Mouse (Mus musculus): ENCODE data around the gene Ankrd36.
A peak's percentile ranks its signal among the peaks of the same experiment; 100 is the strongest.

Gene Ankrd36

GRCm38 (mm10) chr11:5682541-5682940 is 113.1 kb downstream of the Ankrd36 start:
- DNase-seq (ENCODE audit: low read depth, low spot score): peak; percentile 52

GRCm38 (mm10) chr11:5684283-5684682 is 114.8 kb downstream of the Ankrd36 start:
- no peak for DNase-seq (ENCODE audit: low read depth, low spot score)

GRCm38 (mm10) chr11:5691775-5692174 is 122.3 kb downstream of the Ankrd36 start:
- peak; percentile 73 for DNase-seq (ENCODE audit: low read depth, low spot score)

GRCm38 (mm10) chr11:5700808-5701207 is 131.3 kb downstream of the Ankrd36 start:
- no peak for DNase-seq (ENCODE audit: low read depth, low spot score)

GRCm38 (mm10) chr11:5701300-5701699 is 131.8 kb downstream of the Ankrd36 start:
- no peak for DNase-seq (ENCODE audit: low read depth, low spot score)

- DNase-seq (ENCODE audit: low read depth, low spot score): no peak
Observed at GRCm38 (mm10) chr11:5701821-5702220, 132.3 kb downstream of the Ankrd36 start.

- DNase-seq (ENCODE audit: low read depth, low spot score): no peak
Observed at GRCm38 (mm10) chr11:5702271-5702956, 132.9 kb downstream of the Ankrd36 start.

- DNase-seq (ENCODE audit: low read depth, low spot score): no peak
Observed at GRCm38 (mm10) chr11:5702957-5703332, 133.5 kb downstream of the Ankrd36 start.

- no peak for DNase-seq (ENCODE audit: low read depth, low spot score)
Observed at GRCm38 (mm10) chr11:5703341-5703740, 133.9 kb downstream of the Ankrd36 start.

GRCm38 (mm10) chr11:5705972-5706371 is 136.5 kb downstream of the Ankrd36 start:
- no peak for DNase-seq (ENCODE audit: low read depth, low spot score)

- no peak for DNase-seq (ENCODE audit: low read depth, low spot score)
Observed at GRCm38 (mm10) chr11:5706874-5707529, 137.5 kb downstream of the Ankrd36 start.

GRCm38 (mm10) chr11:5707530-5708353 is 138.3 kb downstream of the Ankrd36 start:
- DNase-seq (ENCODE audit: low read depth, low spot score): peak; percentile 89

- no peak for DNase-seq (ENCODE audit: low read depth, low spot score)
Observed at GRCm38 (mm10) chr11:5715179-5715578, 145.7 kb downstream of the Ankrd36 start.

GRCm38 (mm10) chr11:5715630-5716105 is 146.2 kb downstream of the Ankrd36 start, which contains the start of gene Mrps24:
TSS of gene Mrps24 (minus strand) at chr11:5715680.
- DNase-seq (ENCODE audit: low read depth, low spot score): no peak

- no peak for DNase-seq (ENCODE audit: low read depth, low spot score)
Observed at GRCm38 (mm10) chr11:5716246-5716645, 146.8 kb downstream of the Ankrd36 start.

- no peak for DNase-seq (ENCODE audit: low read depth, low spot score)
Observed at GRCm38 (mm10) chr11:5716938-5717705, 147.6 kb downstream of the Ankrd36 start.

GRCm38 (mm10) chr11:5718611-5719354 is 149.3 kb downstream of the Ankrd36 start:
- DNase-seq (ENCODE audit: low read depth, low spot score): no peak

GRCm38 (mm10) chr11:5729582-5729981 is 160.1 kb downstream of the Ankrd36 start:
- DNase-seq (ENCODE audit: low read depth, low spot score): no peak

GRCm38 (mm10) chr11:5732401-5732800 is 162.9 kb downstream of the Ankrd36 start:
- DNase-seq (ENCODE audit: low read depth, low spot score): no peak

- peak; percentile 72 for DNase-seq (ENCODE audit: low read depth, low spot score)
Observed at GRCm38 (mm10) chr11:5734323-5734722, 164.8 kb downstream of the Ankrd36 start.

- DNase-seq (ENCODE audit: low read depth, low spot score): peak; percentile 80
Observed at GRCm38 (mm10) chr11:5737137-5737536, 167.7 kb downstream of the Ankrd36 start.

Data from 3T3-L1 (cell line).